Mouse (Mus musculus): ENCODE data around the gene Trp53i13.

Trp53i13 gene

GRCm38 (mm10) chr11:77508068-77509021, 7.4 kb downstream of the Trp53i13 start:
- DNase-seq (ENCODE audit: low spot score in 2 of 2): peak; percentile 75 to 79

GRCm38 (mm10) chr11:77507426-77507825, 8.4 kb downstream of the Trp53i13 start:
- no peak for DNase-seq (ENCODE audit: low spot score in 2 of 2)

- DNase-seq (ENCODE audit: low spot score in 2 of 2): no peak
Observed at GRCm38 (mm10) chr11:77506941-77507340, 8.8 kb downstream of the Trp53i13 start.

- no peak for DNase-seq (ENCODE audit: low spot score in 2 of 2)
Observed at GRCm38 (mm10) chr11:77506273-77506672, 9.5 kb downstream of the Trp53i13 start.

GRCm38 (mm10) chr11:77505291-77505980, 10.3 kb downstream of the Trp53i13 start:
- no peak for DNase-seq (ENCODE audit: low spot score in 2 of 2)

- no peak for DNase-seq (ENCODE audit: low spot score in 2 of 2)
Observed at GRCm38 (mm10) chr11:77504377-77504776, 11.4 kb downstream of the Trp53i13 start.

GRCm38 (mm10) chr11:77503511-77503910, 12.3 kb downstream of the Trp53i13 start:
- DNase-seq (ENCODE audit: low spot score in 2 of 2): no peak

- no peak for DNase-seq (ENCODE audit: low spot score in 2 of 2)
Observed at GRCm38 (mm10) chr11:77502481-77502880, 13.3 kb downstream of the Trp53i13 start.

GRCm38 (mm10) chr11:77501971-77502370, 13.8 kb downstream of the Trp53i13 start:
- DNase-seq (ENCODE audit: low spot score in 2 of 2): no peak

- peak in 1 of 2 experiments; percentile 65 for DNase-seq (ENCODE audit: low spot score in 2 of 2)
Observed at GRCm38 (mm10) chr11:77501392-77501791, 14.4 kb downstream of the Trp53i13 start.

- DNase-seq (ENCODE audit: low spot score in 2 of 2): no peak
Observed at GRCm38 (mm10) chr11:77500361-77501325, 15.1 kb downstream of the Trp53i13 start.

GRCm38 (mm10) chr11:77499354-77499753, 16.4 kb downstream of the Trp53i13 start:
- DNase-seq (ENCODE audit: low spot score in 2 of 2): no peak

GRCm38 (mm10) chr11:77498261-77499139, 17.3 kb downstream of the Trp53i13 start:
- no peak for DNase-seq (ENCODE audit: low spot score in 2 of 2)

- DNase-seq (ENCODE audit: low spot score in 2 of 2): no peak
Observed at GRCm38 (mm10) chr11:77497851-77498250, 17.9 kb downstream of the Trp53i13 start.

- no peak for DNase-seq (ENCODE audit: low spot score in 2 of 2)
Observed at GRCm38 (mm10) chr11:77497341-77497756, 18.4 kb downstream of the Trp53i13 start.

- no peak for DNase-seq (ENCODE audit: low spot score in 2 of 2)
Observed at GRCm38 (mm10) chr11:77495507-77495906, 20.3 kb downstream of the Trp53i13 start.

- DNase-seq (ENCODE audit: low spot score in 2 of 2): no peak
Observed at GRCm38 (mm10) chr11:77494782-77495181, 21.0 kb downstream of the Trp53i13 start.

GRCm38 (mm10) chr11:77494344-77494676, 21.5 kb downstream of the Trp53i13 start:
- DNase-seq (ENCODE audit: low spot score in 2 of 2): no peak

- DNase-seq (ENCODE audit: low spot score in 2 of 2): peak; percentile 60 to 72
Observed at GRCm38 (mm10) chr11:77493512-77494343, 22.1 kb downstream of the Trp53i13 start, which contains the start of gene Git1. Gene Git1, plus strand, starts transcription at chr11:77493562.

- DNase-seq (ENCODE audit: low spot score in 2 of 2): peak; percentile 92
Observed at GRCm38 (mm10) chr11:77492911-77493332, 22.9 kb downstream of the Trp53i13 start.

Data from right cerebral cortex, postnatal 36 days (tissue).